In the genomic region with DNA sequence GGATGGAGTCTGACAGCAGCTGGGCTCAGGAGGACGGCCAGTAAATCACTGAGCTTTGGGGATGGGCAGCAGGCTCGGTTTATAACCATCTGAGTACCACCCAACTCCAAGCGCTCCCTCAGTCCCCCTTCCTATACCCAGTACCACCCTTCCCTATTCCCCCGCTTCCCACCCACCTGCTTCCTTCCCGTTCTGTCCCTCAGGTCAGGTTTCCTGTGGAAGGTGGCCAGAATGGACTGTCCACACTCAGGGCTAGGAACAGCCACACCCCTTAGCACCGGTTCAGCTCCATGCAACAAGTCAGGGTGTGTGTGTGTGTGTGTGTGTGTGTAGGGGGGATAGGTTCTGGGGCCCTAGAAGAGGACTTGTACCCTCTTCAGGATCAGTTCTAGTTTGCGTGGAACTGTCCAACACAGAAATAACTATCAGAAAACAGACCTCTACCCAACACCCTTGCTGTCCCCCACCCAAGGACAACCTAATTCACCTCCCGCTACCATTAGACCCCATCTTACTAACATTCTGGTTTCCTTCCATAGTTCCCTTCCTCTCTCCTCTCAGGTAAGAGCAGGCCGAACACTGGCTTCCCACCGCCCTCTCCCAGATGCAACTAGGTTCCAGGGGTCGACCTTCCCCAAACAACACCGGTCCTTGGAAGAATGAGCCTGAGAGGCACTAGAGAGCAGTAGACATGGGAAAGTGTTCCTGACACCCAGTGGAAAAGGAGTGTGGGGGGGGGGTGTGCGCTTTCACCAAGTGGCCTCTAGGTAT, we compare ENCODE assay signal across 8 mouse cellular contexts. TPM values are rescaled to one million over a fixed set of nuclear protein-coding genes. Genes with fewer than 3 reads are reported as not detected.
DNase-seq lines count a peak whose midpoint lies in the region; ATAC-seq and TF ChIP-seq lines count a peak whose summit lies in the region.

No protein-coding gene starts in this region.

- ATAC-seq in kidney, postnatal 0 days (replicated peaks; ENCODE audit: low FRiP score, low read depth), result no peak
- no peak; the same call in 1 of the 2 replicates for ATAC-seq in midbrain, embryonic 16.5 days

- H3K27me3 ChIP-seq in testis, adult 2 months (ENCODE audit: control insufficient read depth, insufficient read depth, low read length), result no peaks in the 10 kb centered on the region
- H3K27me3 ChIP-seq in kidney, postnatal 0 days (ENCODE audit: insufficient read depth, low read length), result no peaks in the 10 kb centered on the region
- H3K27me3 ChIP-seq in midbrain, embryonic 16.5 days (ENCODE audit: control insufficient read depth, insufficient read depth, low read depth, low read length), result no peaks in the 10 kb centered on the region

- TF ChIP-seq CTCF in testis, adult 2 months (IDR thresholded peaks at IDR 0.05; ENCODE audit: control insufficient read depth, insufficient read depth, insufficient replicate concordance, low read depth, low read length), result no peak
- no peak for TF ChIP-seq CTCF in kidney, postnatal 0 days (IDR thresholded peaks at IDR 0.05; ENCODE audit: low read depth)

- no peak overlapping the region for H3K27ac ChIP-seq in testis, adult 2 months (ENCODE audit: control insufficient read depth, insufficient read depth, low read depth, low read length)
- no peak overlapping the region for H3K27ac ChIP-seq in kidney, postnatal 0 days
- H3K27ac ChIP-seq in midbrain, embryonic 16.5 days (ENCODE audit: low read length), result peak overlapping the region; percentile 82; the same call in 1 of the 2 replicates

- no peak for TF ChIP-seq POLR2A in testis, adult 2 months (IDR thresholded peaks at IDR 0.05; ENCODE audit: control insufficient read depth, low read depth, low read length)

- H3K36me3 ChIP-seq in testis, adult 2 months (ENCODE audit: control insufficient read depth, insufficient read depth, low read length), result no peaks in the 10 kb centered on the region
- no peaks in the 10 kb centered on the region for H3K36me3 ChIP-seq in kidney, postnatal 0 days (ENCODE audit: insufficient read depth, low read length)
- no peaks in the 10 kb centered on the region for H3K36me3 ChIP-seq in midbrain, embryonic 16.5 days (ENCODE audit: control insufficient read depth, insufficient read depth, low read length)

- no peaks in the 10 kb centered on the region for H3K9me3 ChIP-seq in kidney, postnatal 0 days (replicated peaks; ENCODE audit: low read length)
- H3K9me3 ChIP-seq in midbrain, embryonic 16.5 days (replicated peaks; ENCODE audit: control insufficient read depth, low read length, poor library complexity, severe bottlenecking), result no peaks in the 10 kb centered on the region

- 27% methylated on average over 13 of the region's 13 CpGs for WGBS in kidney, postnatal 0 days
- WGBS in midbrain, embryonic 16.5 days, result 37% methylated on average over 13 of the region's 13 CpGs

- DNase-seq in testis, postnatal 14 days (ENCODE audit: low spot score), result no peak
- DNase-seq in heart, adult 8-10 months (ENCODE audit: low spot score), result peak; percentile 69
- no peak for DNase-seq in kidney, postnatal 0 days (ENCODE audit: low spot score)
- DNase-seq in frontal cortex, postnatal 25 days (ENCODE audit: low spot score in 2 of 2), result no peak
- no peak for DNase-seq in adipocyte (ENCODE audit: low spot score)
- no peak for DNase-seq in layer of hippocampus, postnatal 10 days (ENCODE audit: low spot score in 2 of 2)

- H3K4me2 ChIP-seq in kidney, postnatal 0 days (ENCODE audit: low read length), result peak overlapping the region; percentile 75
- H3K4me2 ChIP-seq in midbrain, embryonic 16.5 days (ENCODE audit: low read length), result peak overlapping the region; percentile 59

- peak overlapping the region; percentile 84 for H3K9ac ChIP-seq in kidney, postnatal 0 days (ENCODE audit: low read depth, low read length)
- H3K9ac ChIP-seq in midbrain, embryonic 16.5 days (ENCODE audit: low read depth, low read length), result peak overlapping the region; percentile 88

- H3K4me1 ChIP-seq in testis, adult 2 months (ENCODE audit: control insufficient read depth, insufficient read depth, low read length), result peaks cover 17% of the 10 kb centered on the region
- peaks cover 8% of the 10 kb centered on the region; the same call in 1 of the 2 replicates for H3K4me1 ChIP-seq in kidney, postnatal 0 days (replicated peaks; ENCODE audit: insufficient read depth, low read length)
- H3K4me1 ChIP-seq in midbrain, embryonic 16.5 days (ENCODE audit: control insufficient read depth, insufficient read depth, low read length), result peaks cover 21% of the 10 kb centered on the region

- H3K4me3 ChIP-seq in testis, adult 2 months (ENCODE audit: control insufficient read depth, low read depth, low read length), result peak overlapping the region; percentile 91
- H3K4me3 ChIP-seq in kidney, postnatal 0 days (replicated peaks; ENCODE audit: low read depth, low read length), result peak overlapping the region; percentile 87
- peak overlapping the region; percentile 78 for H3K4me3 ChIP-seq in midbrain, embryonic 16.5 days (ENCODE audit: low read depth, low read length)

RNA-seq across cellular contexts. Expression of a gene that starts 0.4 kb away (rescaled TPM):
- polyA plus RNA-seq in testis, adult 2 months (2012; rRNA removed), result 0.95 and 0.96 TPM in 2 replicates
- total RNA-seq in heart, adult 8-10 months (2022), result under 1 TPM; 0.31 to 0.68 (median 0.48) TPM
- 0.25 and 0.36 TPM in 2 replicates for polyA plus RNA-seq in kidney, postnatal 0 days (2015; fragmentation: Nextera tagmentation; extraction: Ambion mirVana)
- polyA plus RNA-seq in midbrain, embryonic 16.5 days (2015; fragmentation: Nextera tagmentation; extraction: Ambion mirVana), result 0.88 and 0.92 TPM in 2 replicates
- 1 to 10 TPM; 4.4 to 5.7 TPM for total RNA-seq in layer of hippocampus, postnatal 10 days (2021)

RNA-seq across cellular contexts. Expression of a gene that starts 0.7 kb away (rescaled TPM):
- 2.7 and 3.4 TPM in 2 replicates for polyA plus RNA-seq in testis, adult 2 months (2012; rRNA removed)
- 1 to 10 TPM; 3.0 to 5.6 (median 3.7) TPM for total RNA-seq in heart, adult 8-10 months (2022)
- 1.1 and 1.2 TPM in 2 replicates for polyA plus RNA-seq in kidney, postnatal 0 days (2015; fragmentation: Nextera tagmentation; extraction: Ambion mirVana)
- 0.77 and 2.4 TPM in 2 replicates for polyA plus RNA-seq in midbrain, embryonic 16.5 days (2015; fragmentation: Nextera tagmentation; extraction: Ambion mirVana)
- 1 to 10 TPM; 1.9 to 4.3 TPM for total RNA-seq in layer of hippocampus, postnatal 10 days (2021)

RNA-seq across cellular contexts. Expression of a gene that starts 5.0 kb away (rescaled TPM):
- polyA plus RNA-seq in testis, adult 2 months (2012; rRNA removed), result 31.4 and 34.1 TPM in 2 replicates
- total RNA-seq in heart, adult 8-10 months (2022), result 1 to 10 TPM; 4.8 to 7.5 (median 4.9) TPM
- polyA plus RNA-seq in kidney, postnatal 0 days (2015; fragmentation: Nextera tagmentation; extraction: Ambion mirVana), result 6.8 and 8.3 TPM in 2 replicates
- polyA plus RNA-seq in midbrain, embryonic 16.5 days (2015; fragmentation: Nextera tagmentation; extraction: Ambion mirVana), result 46.0 and 54.1 TPM in 2 replicates
- total RNA-seq in layer of hippocampus, postnatal 10 days (2021), result 10 to 100 TPM; 31.2 to 31.4 TPM

RNA-seq across cellular contexts. Expression of a gene that starts 5.7 kb away (rescaled TPM):
- 93.7 and 96.8 TPM in 2 replicates for polyA plus RNA-seq in testis, adult 2 months (2012; rRNA removed)
- 100 to 1,000 TPM; 103 to 121 (median 114) TPM for total RNA-seq in heart, adult 8-10 months (2022)
- 450 and 462 TPM in 2 replicates for polyA plus RNA-seq in kidney, postnatal 0 days (2015; fragmentation: Nextera tagmentation; extraction: Ambion mirVana)
- polyA plus RNA-seq in midbrain, embryonic 16.5 days (2015; fragmentation: Nextera tagmentation; extraction: Ambion mirVana), result 252 and 268 TPM in 2 replicates
- 100 to 1,000 TPM; 221 to 257 TPM for total RNA-seq in layer of hippocampus, postnatal 10 days (2021)

RNA-seq across cellular contexts. Expression of a gene that starts 32.8 kb away (rescaled TPM):
- 0.32 and 0.57 TPM in 2 replicates for polyA plus RNA-seq in testis, adult 2 months (2012; rRNA removed)
- total RNA-seq in heart, adult 8-10 months (2022), result not detected
- 0.08 and 0.09 TPM in 2 replicates for polyA plus RNA-seq in kidney, postnatal 0 days (2015; fragmentation: Nextera tagmentation; extraction: Ambion mirVana)
- polyA plus RNA-seq in midbrain, embryonic 16.5 days (2015; fragmentation: Nextera tagmentation; extraction: Ambion mirVana), result 0.13 TPM in 1 of 2 replicates, not detected in the other
- not detected for total RNA-seq in layer of hippocampus, postnatal 10 days (2021)
